In the genomic region with DNA sequence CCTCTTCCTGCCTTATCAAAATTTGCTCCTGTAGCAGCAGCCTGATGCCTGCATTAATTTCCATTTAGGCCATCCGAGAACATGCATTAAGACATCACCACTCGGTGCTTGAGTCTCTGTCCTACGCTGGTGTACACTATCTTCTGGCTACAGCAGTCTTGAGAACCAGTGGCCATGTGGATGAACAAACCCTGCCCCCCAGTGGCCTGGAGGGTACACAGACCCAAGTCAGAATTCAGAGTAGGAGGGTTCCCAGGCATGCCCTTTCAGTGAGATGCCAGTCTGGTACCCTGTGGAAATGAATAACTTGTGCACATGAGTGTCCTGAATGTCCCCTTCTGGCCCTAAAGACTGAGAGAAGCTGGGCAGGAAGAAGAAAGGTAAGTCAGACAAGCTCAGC, we compare ENCODE assay signal across 9 mouse cellular contexts. TPM values are rescaled to one million over a fixed set of nuclear protein-coding genes. Genes with fewer than 3 reads are reported as not detected.
DNase-seq lines count a peak whose midpoint lies in the region; ATAC-seq and TF ChIP-seq lines count a peak whose summit lies in the region.
"Had no signal": no experiment of that assay in that cellular context is flagged by ENCODE, and none has a peak within 500 bp of the region (broad histone marks: within the 10 kb centered on the region; RNA-seq: fewer than 3 reads in every experiment).

No protein-coding gene starts in this region.

- TF ChIP-seq CTCF in intestine, postnatal 0 days (IDR thresholded peaks at IDR 0.05; ENCODE audit: low read depth) = peak; percentile 60
- TF ChIP-seq CTCF in thymus, adult 2 months (IDR thresholded peaks at IDR 0.05; ENCODE audit: borderline replicate concordance, control insufficient read depth, extremely low read depth, insufficient read depth, low read length, poor library complexity) = no peak
- TF ChIP-seq CTCF in liver, postnatal 0 days (IDR thresholded peaks at IDR 0.05; ENCODE audit: low read depth) = peak; percentile 56

- H3K4me3 ChIP-seq in intestine, postnatal 0 days (ENCODE audit: low read depth, low read length) = no peak overlapping the region
- H3K4me3 ChIP-seq in intestine, embryonic 15.5 days (replicated peaks) = no peak overlapping the region
- H3K4me3 ChIP-seq in thymus, adult 2 months (ENCODE audit: control insufficient read depth, insufficient read depth, low read length) = no peak overlapping the region
- H3K4me3 ChIP-seq in liver, postnatal 0 days (ENCODE audit: low read depth, low read length) = no peak overlapping the region
- H3K4me3 ChIP-seq: embryonic facial prominence, embryonic 13.5 days had no signal

- no peak for TF ChIP-seq EP300 in liver, postnatal 0 days (IDR thresholded peaks at IDR 0.05; ENCODE audit: low read depth)

- whole genome bisulfite sequencing in intestine, postnatal 0 days = 79% methylated on average over 3 of the region's 3 CpGs
- 85% methylated on average over 3 of the region's 3 CpGs for WGBS in intestine, embryonic 15.5 days
- WGBS in thymus, adult 2 months = 89% methylated on average over 3 of the region's 3 CpGs
- WGBS in liver, postnatal 0 days (ENCODE audit: insufficient replicate concordance) = 53% methylated on average over 3 of the region's 3 CpGs

- H3K4me1 ChIP-seq in intestine, postnatal 0 days (replicated peaks; ENCODE audit: control insufficient read depth, insufficient read depth, low read length) = no peaks in the 10 kb centered on the region
- H3K4me1 ChIP-seq in intestine, embryonic 15.5 days (replicated peaks) = no peaks in the 10 kb centered on the region
- H3K4me1 ChIP-seq in thymus, adult 2 months (replicated peaks; ENCODE audit: control insufficient read depth, insufficient read depth, low read length) = no peaks in the 10 kb centered on the region
- H3K4me1 ChIP-seq in liver, postnatal 0 days (ENCODE audit: insufficient read depth) = no peaks in the 10 kb centered on the region
- H3K4me1 ChIP-seq: embryonic facial prominence, embryonic 13.5 days had no signal

- no peak overlapping the region for H3K4me2 ChIP-seq in intestine, postnatal 0 days (replicated peaks; ENCODE audit: low read depth)
- no peak overlapping the region for H3K4me2 ChIP-seq in intestine, embryonic 15.5 days (replicated peaks)
- H3K4me2 ChIP-seq in liver, postnatal 0 days (ENCODE audit: low read depth, low read length) = no peak overlapping the region
- H3K4me2 ChIP-seq: embryonic facial prominence, embryonic 13.5 days had no signal

- peak; percentile 17 for DNase-seq in thymus, adult 2 months
- no peak for DNase-seq in thymus, adult 18-20 months
- peak; percentile 23 for DNase-seq in liver, postnatal 0 days
- no peak for DNase-seq in gastrocnemius, postnatal 14 days
- DNase-seq in embryo, embryonic 10.5 days (ENCODE audit: low spot score) = no peak
- DNase-seq: heart, postnatal 14 days had no signal

- H3K9ac ChIP-seq in intestine, postnatal 0 days (ENCODE audit: low read depth, low read length) = no peak overlapping the region
- H3K9ac ChIP-seq in intestine, embryonic 15.5 days = no peak overlapping the region
- H3K9ac ChIP-seq in liver, postnatal 0 days (replicated peaks) = no peak overlapping the region
- H3K9ac ChIP-seq: embryonic facial prominence, embryonic 13.5 days had no signal

- no peak for TF ChIP-seq POLR2A in thymus, adult 2 months (IDR thresholded peaks at IDR 0.05; ENCODE audit: control insufficient read depth, extremely low read depth, insufficient read depth, low read length, poor library complexity)

- no peaks in the 10 kb centered on the region for H3K9me3 ChIP-seq in intestine, postnatal 0 days (ENCODE audit: control insufficient read depth)
- no peaks in the 10 kb centered on the region for H3K9me3 ChIP-seq in intestine, embryonic 15.5 days
- no peaks in the 10 kb centered on the region for H3K9me3 ChIP-seq in liver, postnatal 0 days (ENCODE audit: low read length)

- H3K36me3 ChIP-seq in intestine, postnatal 0 days (ENCODE audit: control insufficient read depth, insufficient read depth) = no peaks in the 10 kb centered on the region
- H3K36me3 ChIP-seq in intestine, embryonic 15.5 days = no peaks in the 10 kb centered on the region
- H3K36me3 ChIP-seq in thymus, adult 2 months (ENCODE audit: control insufficient read depth, insufficient read depth, low read length) = no peaks in the 10 kb centered on the region
- H3K36me3 ChIP-seq in liver, postnatal 0 days (replicated peaks; ENCODE audit: insufficient read depth, low read length) = no peaks in the 10 kb centered on the region
- H3K36me3 ChIP-seq: embryonic facial prominence, embryonic 13.5 days had no signal

- no peaks in the 10 kb centered on the region for H3K27me3 ChIP-seq in intestine, postnatal 0 days (replicated peaks; ENCODE audit: control insufficient read depth, insufficient read depth, low read length)
- no peaks in the 10 kb centered on the region for H3K27me3 ChIP-seq in intestine, embryonic 15.5 days (replicated peaks)
- H3K27me3 ChIP-seq in thymus, adult 2 months (ENCODE audit: control insufficient read depth, insufficient read depth, low read length) = no peaks in the 10 kb centered on the region
- H3K27me3 ChIP-seq in liver, postnatal 0 days (ENCODE audit: insufficient read depth, low read length) = no peaks in the 10 kb centered on the region
- H3K27me3 ChIP-seq: embryonic facial prominence, embryonic 13.5 days had no signal

- no peak overlapping the region for H3K27ac ChIP-seq in intestine, postnatal 0 days (ENCODE audit: low read depth, low read length)
- no peak overlapping the region for H3K27ac ChIP-seq in intestine, embryonic 15.5 days
- H3K27ac ChIP-seq in thymus, adult 2 months (ENCODE audit: control insufficient read depth, insufficient read depth, low read length) = no peak overlapping the region
- H3K27ac ChIP-seq in liver, postnatal 0 days (ENCODE audit: low read depth) = no peak overlapping the region
- H3K27ac ChIP-seq: embryonic facial prominence, embryonic 13.5 days had no signal

- intact Hi-C loops in gastrocnemius, postnatal 14 days (cut with DNase I; ENCODE audit: low total_unique reads) = loop anchor here (10.0 kb wide), 1 partner anchor 144 kb away; no protein-coding TSS in a partner anchor

- ATAC-seq in intestine, postnatal 0 days = no peak
- ATAC-seq in intestine, embryonic 15.5 days = no peak
- no peak for ATAC-seq in liver, postnatal 0 days

RNA-seq across cellular contexts. Expression of a gene that starts 50.4 kb away (rescaled TPM):
- 0.30 and 0.39 TPM in 2 replicates for polyA plus RNA-seq in intestine, postnatal 0 days (2015; fragmentation: Nextera tagmentation; extraction: Ambion mirVana)
- 0.50 and 0.53 TPM in 2 replicates for polyA plus RNA-seq in intestine, embryonic 15.5 days (2015; fragmentation: Nextera tagmentation; extraction: Ambion mirVana)
- 0.05 and 0.11 TPM in 2 replicates for polyA plus RNA-seq in thymus, adult 2 months (2012; rRNA removed)
- 0.19 and 0.22 TPM in 2 replicates for polyA plus RNA-seq in liver, postnatal 0 days (2015; fragmentation: Nextera tagmentation; extraction: Ambion mirVana)
- 10 to 100 TPM; 19.0 to 19.4 TPM for total RNA-seq in gastrocnemius, postnatal 14 days (2021)

Comparison
In these comparisons a context has a peak if more than half of its experiments do, and no peak if none do; other contexts are left out.
1. DNase-seq: peak in thymus, adult 2 months (single experiment) and liver, postnatal 0 days (single experiment); none in thymus, adult 18-20 months (0 of 2), gastrocnemius, postnatal 14 days (single experiment) and embryo, embryonic 10.5 days (single experiment).